Mouse (Mus musculus): ENCODE measurements around the gene Gm6034.
"Not testable (repeated sequence)": the region's sequence is repeated elsewhere in the genome, so short reads cannot be mapped to it uniquely, and the experiment has no call there.

GRCm38 (mm10) chr17:36082519-36083232 is 39.9 kb downstream of the Gm6034 start:
- TF ChIP-seq CTCF (IDR thresholded peaks at IDR 0.05; ENCODE audit: control insufficient read depth, insufficient read depth, low read length); POLR2A (IDR thresholded peaks at IDR 0.05; ENCODE audit: borderline replicate concordance, control insufficient read depth, low read depth, low read length): not testable (repeated sequence)
